Mouse (Mus musculus) gastrocnemius, postnatal 25 days (tissue): ENCODE data around the gene Stam. TPM values are rescaled to one million over a fixed set of nuclear protein-coding genes. Genes with fewer than 3 reads are reported as not detected.
"Not testable (repeated sequence)": the region's sequence is repeated elsewhere in the genome, so short reads cannot be mapped to it uniquely, and the experiment has no call there.

Source experiments
- DNase-seq: peaks from one replicate; pipeline ENCODE4 v3.0.0; 2022
- long read RNA-seq, 2 experiments: library from polyadenylated mRNA; stranded (forward); transcript quantifications; one replicate each; pipeline ENCODE4 v2.0.0; 2021
- total RNA-seq, 2 experiments: library from RNA; stranded (reverse); gene quantifications; 1 replicate in 1 of 2; 2 replicates in 1 of 2; pipeline ENCODE4 v1.2.3; 2021

Stam gene
- 10 to 100 TPM; 17.6 to 18.7 TPM for total RNA-seq
- long read RNA-seq, experiment 1, partial matches to known transcripts: 1 of 2 reads
- long read RNA-seq, experiment 1, other reads (novel, unspliced or antisense): 1 of 2 reads
- long read RNA-seq, experiment 2, full-length matches to known transcripts: 1 of 1 reads
- long read RNA-seq, experiment 2, partial matches to known transcripts: 0 of 1 reads
- long read RNA-seq, experiment 2, other reads (novel, unspliced or antisense): 0 of 1 reads

DNA sequence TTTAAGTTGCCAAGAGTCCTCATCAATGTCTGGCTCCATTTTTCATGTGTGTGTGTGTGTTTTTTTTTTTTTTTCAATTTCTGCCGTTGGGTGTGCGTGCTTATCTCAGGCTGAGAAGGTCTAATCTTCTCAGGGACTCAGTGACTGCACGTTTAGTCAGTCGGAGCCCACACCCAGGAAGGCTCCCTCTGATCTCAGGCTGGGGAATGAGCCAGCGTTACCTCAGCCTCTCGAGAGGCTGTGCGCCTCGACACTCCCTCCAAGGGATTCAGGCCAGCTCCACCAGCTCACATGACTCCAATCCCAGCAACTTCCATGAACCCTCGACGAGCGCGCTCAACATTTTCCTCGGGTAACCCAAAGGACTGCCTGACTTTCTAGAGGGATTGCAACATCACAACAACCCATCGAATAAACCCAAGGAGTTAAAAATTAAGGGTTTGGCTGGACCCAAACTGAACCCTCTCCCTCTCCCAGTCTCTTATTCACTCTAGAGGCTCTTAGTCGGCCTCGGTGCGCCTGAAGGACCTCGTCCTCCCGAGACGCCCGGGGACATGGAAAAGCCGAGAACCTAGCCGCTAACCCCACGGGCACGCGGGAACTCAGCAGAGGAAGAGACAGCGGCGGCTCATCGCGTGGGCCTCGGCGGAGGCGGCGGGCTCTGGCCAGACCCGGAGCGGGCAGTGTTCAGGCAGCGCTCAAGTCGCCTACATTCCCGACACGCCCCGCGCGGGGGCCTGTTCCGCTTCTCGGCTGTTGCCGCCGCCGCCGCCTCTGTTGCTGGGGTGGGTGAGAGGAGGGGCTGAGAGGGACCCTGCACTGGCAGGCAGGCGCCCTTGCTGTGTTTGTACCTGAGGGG, at the start of gene Stam:
Gene Stam (plus strand): TSS at position 737 of the 859 bp plus-strand sequence.
- DNase-seq: peak; percentile 87

- DNase-seq: no peak
Observed at GRCm38 (mm10) chr2:14041249-14041648, 32.6 kb upstream of the Stam start.

DNA sequence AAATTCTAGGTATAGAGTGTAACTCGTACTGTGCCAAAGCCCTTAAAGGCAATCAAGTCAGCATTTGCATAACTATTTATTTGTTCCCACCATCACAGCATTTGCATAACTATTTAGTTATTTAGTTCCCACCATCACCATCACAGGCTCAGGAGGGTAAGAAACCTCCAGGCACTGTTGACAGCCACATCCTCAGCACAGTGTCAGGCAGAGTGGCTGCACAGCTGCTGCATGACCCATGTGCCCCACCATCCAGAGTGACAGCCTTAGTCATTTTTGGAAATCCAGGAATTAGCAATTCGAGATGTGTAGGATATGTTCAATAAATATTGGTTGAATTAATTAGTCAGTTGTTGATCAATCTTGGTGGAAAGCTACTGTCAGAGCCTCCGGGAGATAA, 30.9 kb upstream of the Stam start:
- DNase-seq: no peak

DNA sequence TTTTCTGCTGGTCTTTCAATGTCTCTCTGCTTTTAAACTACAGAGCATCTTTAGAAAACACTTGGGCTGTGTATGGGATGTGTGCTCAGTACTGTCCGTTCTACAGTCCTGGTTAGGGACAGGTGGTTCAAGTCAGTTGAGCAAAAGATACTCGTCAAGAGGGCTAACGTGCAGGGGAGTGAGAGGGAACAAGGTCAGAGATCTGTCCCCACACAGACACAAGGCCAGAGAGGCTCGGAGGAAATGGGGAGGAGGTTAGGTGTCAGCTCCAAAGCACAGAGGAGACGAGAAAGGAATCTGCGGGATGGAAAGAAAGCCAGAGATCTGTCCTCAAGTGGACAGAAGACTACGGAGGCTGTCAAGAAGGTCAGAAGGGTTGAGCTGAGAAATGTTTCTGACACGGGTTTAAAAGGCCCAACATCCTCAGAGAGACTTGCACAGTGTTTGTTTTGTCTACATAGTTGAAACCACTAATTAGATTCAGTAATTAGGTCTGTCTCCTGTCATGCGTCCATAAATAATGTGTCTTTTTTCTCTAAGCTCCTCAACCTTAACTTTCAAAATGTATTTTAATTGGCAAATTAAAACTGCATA, 30.2 kb upstream of the Stam start:
- DNase-seq: no peak

- DNase-seq: peak; percentile 11
Observed at GRCm38 (mm10) chr2:14048381-14048780, 25.5 kb upstream of the Stam start.

GRCm38 (mm10) chr2:14048808-14049207, 25.1 kb upstream of the Stam start:
- no peak for DNase-seq

DNA sequence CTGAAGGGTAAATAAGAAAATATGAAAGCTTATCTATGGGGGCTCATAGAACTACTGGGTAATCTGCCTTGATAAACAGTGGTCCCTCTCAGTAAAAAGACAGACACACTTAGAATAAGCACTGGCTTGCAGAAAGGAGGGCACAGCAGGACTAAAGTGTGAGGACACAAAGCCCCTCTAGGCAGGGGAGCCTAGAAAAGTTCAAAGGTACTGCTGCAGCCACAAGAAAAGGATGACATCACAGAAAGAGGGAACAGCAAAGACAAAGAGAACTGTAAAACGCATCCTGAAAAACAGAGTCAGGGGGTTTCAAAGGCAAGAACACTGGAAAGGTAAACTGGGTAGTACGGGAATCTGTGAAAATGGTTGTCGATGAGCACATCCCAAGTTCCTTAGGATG, 20.3 kb upstream of the Stam start:
- no peak for DNase-seq

DNA sequence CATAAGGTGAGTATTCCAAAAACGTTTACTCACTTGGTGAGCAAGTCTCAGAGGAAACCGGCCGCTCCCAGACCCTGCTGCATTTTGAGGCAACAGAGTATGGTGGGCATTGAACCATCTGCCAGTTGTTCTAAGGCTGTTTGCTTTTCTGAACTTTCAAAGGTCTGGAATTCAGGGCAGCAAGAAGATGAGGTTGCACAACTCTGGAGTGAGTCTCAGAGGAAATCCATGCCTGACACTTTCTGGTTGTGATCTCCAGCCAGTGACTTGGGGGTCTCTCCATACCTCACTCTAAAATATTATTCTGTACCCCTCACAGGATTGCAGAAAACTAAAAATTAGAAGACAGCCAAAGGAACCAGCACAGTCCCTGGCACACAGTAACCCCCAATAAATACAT, 19.7 kb upstream of the Stam start:
- no peak for DNase-seq

DNA sequence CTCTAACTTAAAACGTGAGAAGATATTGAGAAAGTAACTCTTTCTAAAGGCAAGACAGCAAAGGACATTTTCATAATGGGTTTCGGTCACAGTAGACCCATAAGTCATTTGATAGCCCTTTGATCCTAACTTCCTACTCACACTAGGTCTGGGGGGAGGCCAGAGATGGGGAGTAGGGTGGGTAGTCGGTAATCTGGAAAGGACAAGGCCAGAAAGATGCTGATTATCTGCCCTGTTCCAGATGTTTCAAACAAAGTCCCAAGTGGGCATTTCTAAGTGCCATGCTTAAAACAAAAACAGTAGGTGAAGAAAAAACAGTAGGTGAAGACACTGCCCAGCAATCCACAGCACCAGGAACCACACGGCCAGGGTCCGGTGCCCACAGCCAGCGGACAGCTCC, 19.2 kb upstream of the Stam start:
- DNase-seq: no peak

- DNase-seq: peak; percentile 75
Observed at GRCm38 (mm10) chr2:14055168-14055565, 18.7 kb upstream of the Stam start.

GRCm38 (mm10) chr2:14055566-14056331, 18.1 kb upstream of the Stam start, which contains the start of gene Hacd1:
Gene Hacd1, minus strand, starts transcription at chr2:14056135.
- peak; percentile 81 for DNase-seq

GRCm38 (mm10) chr2:14065704-14066650, 7.9 kb upstream of the Stam start:
- DNase-seq: no peak

DNA sequence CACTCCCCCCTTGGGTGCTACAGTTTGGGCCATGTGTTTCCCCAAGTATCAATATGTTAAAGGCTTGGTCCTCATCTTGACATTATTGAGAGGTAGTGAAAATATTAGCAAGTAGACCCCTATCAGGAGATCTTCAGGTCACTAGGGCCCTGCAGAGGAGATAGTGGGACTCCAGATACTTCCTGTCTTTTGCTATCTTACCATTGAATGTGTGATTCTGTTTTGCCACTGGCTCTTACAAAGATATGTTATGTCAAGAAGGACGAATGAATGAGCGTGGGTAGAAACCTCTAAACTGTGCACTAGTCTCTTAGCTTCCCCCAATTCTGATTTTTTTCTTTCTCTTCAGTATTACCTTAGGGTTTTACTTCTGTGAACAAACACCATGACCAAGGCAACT, 4.9 kb upstream of the Stam start:
- no peak for DNase-seq

DNA sequence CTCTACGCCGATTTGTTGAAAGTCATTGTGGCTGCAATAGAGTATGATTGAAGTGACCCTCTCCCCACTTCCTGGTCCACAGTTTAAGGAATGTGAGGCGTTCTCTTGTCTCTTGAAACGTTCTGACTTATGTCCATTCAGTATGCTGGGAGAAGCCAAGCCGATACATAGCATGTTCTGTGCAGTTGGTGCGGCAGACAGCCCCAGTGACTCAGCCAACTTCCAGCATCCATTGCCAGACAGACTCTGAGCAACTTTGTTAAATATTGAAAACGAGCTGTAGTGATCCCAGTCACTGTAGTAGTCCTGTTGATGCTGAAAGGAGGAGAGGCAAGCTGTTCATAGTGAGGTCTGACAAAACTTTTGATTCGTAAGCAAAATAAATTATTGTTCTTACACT, 3.4 kb upstream of the Stam start:
- no peak for DNase-seq

DNA sequence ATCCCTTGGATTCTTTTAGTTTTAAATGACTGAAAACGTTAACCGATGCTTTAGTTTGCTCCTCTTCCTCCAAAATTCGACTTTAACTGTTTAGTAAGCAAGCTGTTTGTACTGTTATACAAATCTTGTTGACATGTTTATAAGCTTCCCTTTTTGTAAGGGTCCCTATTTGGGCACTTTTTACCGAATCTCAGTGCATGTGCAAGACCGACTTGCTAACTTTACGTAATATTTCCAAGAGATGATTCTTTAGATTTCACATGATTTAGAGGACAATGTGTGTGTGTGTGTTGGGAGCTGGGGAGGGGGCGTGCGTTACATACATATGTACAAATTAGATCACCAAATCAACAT, 913 bp upstream of the Stam start:
- no peak for DNase-seq

GRCm38 (mm10) chr2:14074221-14074901, 463 bp downstream of the Stam start:
- DNase-seq: no peak

- not testable (repeated sequence) for DNase-seq
Observed at GRCm38 (mm10) chr2:14078527-14078926, 4.6 kb downstream of the Stam start.

DNA sequence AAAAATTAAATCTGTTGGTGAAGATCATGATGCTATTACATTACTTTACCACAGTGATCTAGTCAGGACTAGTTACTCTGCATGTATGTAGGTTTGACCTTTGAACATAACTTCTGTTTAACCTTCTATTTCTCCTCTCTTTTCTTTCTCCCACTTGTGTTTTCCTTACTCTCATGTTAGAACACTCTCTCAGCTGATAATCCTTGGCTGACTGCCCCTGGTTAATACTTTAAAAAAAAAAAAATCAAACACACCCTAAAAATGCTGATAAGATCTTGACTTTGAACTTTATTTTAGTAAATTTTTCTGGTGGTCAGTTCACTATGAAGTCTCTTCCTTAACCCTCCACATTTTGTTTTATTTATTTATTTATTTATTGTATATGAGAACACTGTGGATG, 26.6 kb downstream of the Stam start:
- DNase-seq: no peak

- DNase-seq: no peak
Observed at GRCm38 (mm10) chr2:14102603-14103002, 28.7 kb downstream of the Stam start.

- DNase-seq: no peak
Observed at GRCm38 (mm10) chr2:14103924-14104323, 30.0 kb downstream of the Stam start.

DNA sequence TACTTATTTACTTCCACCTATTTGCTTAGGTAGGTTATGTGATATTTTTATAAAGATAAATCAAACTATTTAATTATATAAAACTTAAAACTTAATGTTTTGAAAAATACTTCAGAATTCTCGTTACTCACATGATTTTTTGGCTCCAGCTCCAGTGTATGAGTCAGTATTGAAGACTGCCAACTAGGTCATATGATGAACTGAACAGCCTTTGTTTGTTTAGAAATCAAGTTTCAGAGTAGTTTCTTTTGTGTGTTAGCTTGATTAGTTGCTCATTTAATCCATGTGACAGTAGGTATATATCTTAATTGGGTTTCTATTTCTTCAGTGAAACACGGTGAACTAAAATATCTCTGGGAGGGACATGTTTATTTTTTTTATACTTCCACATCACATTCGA, 33.8 kb downstream of the Stam start:
- no peak for DNase-seq
